Mouse (Mus musculus) Muller cell, postnatal 12 days (primary cell): Measurements from ENCODE around the gene Gss.
"Not testable (repeated sequence)": the region's sequence is repeated elsewhere in the genome, so short reads cannot be mapped to it uniquely, and the experiment has no call there.

Experiments
- DNase-seq: peaks from one replicate; pipeline ENCODE4 v3.0.0-alpha.2; 2015; ENCODE audit errors: inconsistent ontology term

The Gss gene

GRCm38 (mm10) chr2:155616971-155617370 is 24.4 kb upstream of the Gss start:
- no peak for DNase-seq

- DNase-seq, result no peak
Observed at GRCm38 (mm10) chr2:155613953-155614352, 21.3 kb upstream of the Gss start.

- DNase-seq, result peak; percentile 62
Observed at GRCm38 (mm10) chr2:155613326-155613755, 20.7 kb upstream of the Gss start.

- no peak for DNase-seq
Observed at GRCm38 (mm10) chr2:155611834-155612550, 19.4 kb upstream of the Gss start.

- no peak for DNase-seq
Observed at GRCm38 (mm10) chr2:155610978-155611377, 18.4 kb upstream of the Gss start, which contains the start of gene Myh7b. Gene Myh7b, plus strand, starts transcription at chr2:155611212.

GRCm38 (mm10) chr2:155606360-155606759 is 13.8 kb upstream of the Gss start:
- DNase-seq, result no peak

- DNase-seq, result not testable (repeated sequence)
Observed at GRCm38 (mm10) chr2:155605236-155605589, 12.6 kb upstream of the Gss start.

GRCm38 (mm10) chr2:155604560-155605235 is 12.1 kb upstream of the Gss start:
- no peak for DNase-seq

- DNase-seq, result no peak
Observed at GRCm38 (mm10) chr2:155603707-155604106, 11.1 kb upstream of the Gss start.

GRCm38 (mm10) chr2:155595516-155595915 is 2.9 kb upstream of the Gss start:
- DNase-seq, result no peak

GRCm38 (mm10) chr2:155592854-155593283 is 259 bp upstream of the Gss start:
- no peak for DNase-seq

- DNase-seq, result peak; percentile 56
Observed at GRCm38 (mm10) chr2:155591676-155592075, 934 bp downstream of the Gss start.

GRCm38 (mm10) chr2:155590876-155591275 is 1.7 kb downstream of the Gss start:
- DNase-seq, result no peak

GRCm38 (mm10) chr2:155589521-155589920 is 3.1 kb downstream of the Gss start:
- no peak for DNase-seq

- DNase-seq, result no peak
Observed at GRCm38 (mm10) chr2:155588136-155588535, 4.5 kb downstream of the Gss start.

GRCm38 (mm10) chr2:155585486-155585885 is 7.1 kb downstream of the Gss start:
- DNase-seq, result peak; percentile 69

- DNase-seq, result no peak
Observed at GRCm38 (mm10) chr2:155585082-155585481, 7.5 kb downstream of the Gss start.

- DNase-seq, result peak; percentile 67
Observed at GRCm38 (mm10) chr2:155583927-155584530, 8.6 kb downstream of the Gss start.

- no peak for DNase-seq
Observed at GRCm38 (mm10) chr2:155582996-155583395, 9.6 kb downstream of the Gss start.

- no peak for DNase-seq
Observed at GRCm38 (mm10) chr2:155582384-155582995, 10.1 kb downstream of the Gss start.

- no peak for DNase-seq
Observed at GRCm38 (mm10) chr2:155580331-155580730, 12.3 kb downstream of the Gss start.

- DNase-seq, result no peak
Observed at GRCm38 (mm10) chr2:155576656-155577055, 16.0 kb downstream of the Gss start.
